Mouse (Mus musculus) liver, postnatal 0 days (tissue): ENCODE data around the gene Jak2.

Source experiments
- CTCF ChIP-seq: sonication (generic); IDR thresholded peaks from 2 replicates; pipeline ENCODE4 v1.5.1; 2016; ENCODE audit warnings: antibody characterized with exemption, low read depth
- EP300 ChIP-seq: IDR thresholded peaks from 2 replicates; pipeline ENCODE4 v1.6.1; 2016; ENCODE audit warnings: antibody characterized with exemption, low read depth, mild to moderate bottlenecking

- TF ChIP-seq CTCF (no peak), EP300 (no peak)
These were observed 89.4 kb downstream of the Jak2 start for GRCm38 (mm10) chr19:29341029-29341428.
